Mouse (Mus musculus) MEL (cell line): Measurements from ENCODE around the gene Ehbp1.

Source experiments
- CTCF ChIP-seq, 3 experiments: IDR thresholded peaks in 2 of 3; conservative IDR thresholded peaks in 1 of 3; 2 replicates each; pipeline ENCODE4 v1.5.1; 2011 to 2012; ENCODE audit warnings: low read length in 3 of 3, low read depth in 2 of 3, mild to moderate bottlenecking in 2 of 3, improper control_type of control experiment in 1 of 3, inconsistent platforms in 1 of 3, mixed read lengths in 1 of 3, moderate library complexity in 1 of 3; ENCODE audit not compliant: control insufficient read depth in 1 of 3, insufficient read depth in 1 of 3, poor library complexity in 1 of 3, severe bottlenecking in 1 of 3
- E2F4 ChIP-seq: IDR thresholded peaks from 2 replicates; pipeline ENCODE4 v1.6.1; 2011; ENCODE audit warnings: low read depth, low read length, improper control_type of control experiment, borderline replicate concordance
- GATA1 ChIP-seq: IDR thresholded peaks from 2 replicates; pipeline ENCODE4 v1.6.1; 2011; ENCODE audit warnings: low read depth, low read length, improper control_type of control experiment
- JUND ChIP-seq: IDR thresholded peaks from 2 replicates; pipeline ENCODE4 v1.6.1; 2011; ENCODE audit warnings: low read depth, mild to moderate bottlenecking, improper control_type of control experiment, low read length
- POLR2A ChIP-seq, 2 experiments: IDR thresholded peaks; 2 replicates each; pipeline ENCODE4 v1.6.1; 2011 to 2012; ENCODE audit warnings: low read length in 2 of 2, mild to moderate bottlenecking in 2 of 2, control low read depth in 1 of 2, improper control_type of control experiment in 1 of 2, low read depth in 1 of 2, moderate library complexity in 1 of 2; ENCODE audit not compliant: control insufficient read depth in 1 of 2, insufficient read depth in 1 of 2, poor library complexity in 1 of 2
- POLR2AphosphoS2 ChIP-seq: IDR thresholded peaks from 2 replicates; pipeline ENCODE4 v1.6.1; 2011; ENCODE audit warnings: low read length, improper control_type of control experiment

DNA sequence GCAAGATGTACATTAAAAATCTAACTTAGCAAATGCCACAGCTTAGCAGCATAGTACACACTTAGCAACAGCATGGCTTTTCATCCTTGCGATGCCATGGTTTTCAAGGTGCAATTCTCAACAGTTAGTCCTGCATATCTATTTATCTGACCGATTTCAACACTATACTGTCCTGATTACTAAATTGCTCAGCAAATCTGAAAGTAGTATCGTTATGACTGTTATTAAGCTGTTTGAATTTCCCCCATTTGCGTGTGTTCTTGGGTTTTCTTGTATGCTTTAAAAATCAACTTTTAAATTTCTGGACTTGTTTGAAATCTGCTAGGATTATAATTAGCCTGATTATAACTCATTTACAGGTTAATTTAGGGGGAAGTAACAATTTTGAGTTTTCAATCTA lies 184.2 kb downstream of the Ehbp1 start:
- TF ChIP-seq GATA1, result no peak
- no peak for TF ChIP-seq JUND
- TF ChIP-seq CTCF (IDR thresholded peaks at IDR 0.05 in 2 of 3, conservative IDR thresholded peaks at IDR 0.05 in 1 of 3; ENCODE audit: control insufficient read depth in 1 of 3, insufficient read depth in 1 of 3, low read depth in 2 of 3, low read length in 3 of 3, poor library complexity in 1 of 3, severe bottlenecking in 1 of 3), result no peak
- TF ChIP-seq POLR2AphosphoS2, result no peak
- TF ChIP-seq E2F4, result no peak
- no peak for TF ChIP-seq POLR2A (IDR thresholded peaks at IDR 0.05; ENCODE audit: control insufficient read depth in 1 of 2, insufficient read depth in 1 of 2, low read depth in 1 of 2, low read length in 2 of 2, poor library complexity in 1 of 2)
